Mouse (Mus musculus) CH12.LX (cell line): ENCODE results near the gene Agtr1a.

Source experiments
- BHLHE40 ChIP-seq: IDR thresholded peaks from 2 replicates; pipeline ENCODE4 v1.6.1; 2011; ENCODE audit warnings: mild to moderate bottlenecking, low read depth, low read length, improper control_type of control experiment
- CHD1 ChIP-seq: IDR thresholded peaks from 2 replicates; pipeline ENCODE4 v1.6.1; 2012; ENCODE audit warnings: low read depth, low read length, improper control_type of control experiment, inconsistent platforms
- CTCF ChIP-seq, 2 experiments: IDR thresholded peaks in 1 of 2; conservative IDR thresholded peaks in 1 of 2; 2 replicates each; pipeline ENCODE4 v1.5.1; 2011 to 2012; ENCODE audit warnings: low read depth in 2 of 2, low read length in 2 of 2, improper control_type of control experiment in 1 of 2, inconsistent platforms in 1 of 2, mild to moderate bottlenecking in 1 of 2, moderate library complexity in 1 of 2
- E2F4 ChIP-seq: IDR thresholded peaks from 2 replicates; pipeline ENCODE4 v1.6.1; 2011; ENCODE audit warnings: low read depth, low read length, improper control_type of control experiment; ENCODE audit not compliant: insufficient replicate concordance
- HCFC1 ChIP-seq: IDR thresholded peaks from 2 replicates; pipeline ENCODE4 v1.6.1; 2012; ENCODE audit warnings: low read depth, mild to moderate bottlenecking, inconsistent platforms, low read length, improper control_type of control experiment
- JUND ChIP-seq: conservative IDR thresholded peaks from 2 replicates; pipeline ENCODE4 v1.6.1; 2011; ENCODE audit warnings: low read depth, low read length, improper control_type of control experiment
- MEF2A ChIP-seq: IDR thresholded peaks from 2 replicates; pipeline ENCODE4 v1.6.1; 2014; ENCODE audit warnings: low read depth, mild to moderate bottlenecking, inconsistent platforms, low read length, improper control_type of control experiment, borderline replicate concordance
- MXI1 ChIP-seq: IDR thresholded peaks from 2 replicates; pipeline ENCODE4 v1.6.1; 2011; ENCODE audit warnings: mild to moderate bottlenecking, low read depth, low read length, improper control_type of control experiment
- MYC ChIP-seq: IDR thresholded peaks from 2 replicates; pipeline ENCODE4 v1.6.1; 2011; ENCODE audit warnings: low read depth, mild to moderate bottlenecking, improper control_type of control experiment, low read length
- POLR2A ChIP-seq: IDR thresholded peaks from 2 replicates; pipeline ENCODE4 v1.6.1; 2011; ENCODE audit warnings: low read depth, mild to moderate bottlenecking, improper control_type of control experiment, low read length
- POLR2AphosphoS2 ChIP-seq: IDR thresholded peaks from 2 replicates; pipeline ENCODE4 v1.6.1; 2011; ENCODE audit warnings: low read depth, low read length, improper control_type of control experiment
- RAD21 ChIP-seq: IDR thresholded peaks from 2 replicates; pipeline ENCODE4 v1.6.1; 2011; ENCODE audit warnings: low read depth, mild to moderate bottlenecking, low read length, improper control_type of control experiment, moderate library complexity
- USF1 ChIP-seq: IDR thresholded peaks from 2 replicates; pipeline ENCODE4 v1.6.1; 2014; ENCODE audit warnings: low read depth, mild to moderate bottlenecking, inconsistent platforms, low read length, improper control_type of control experiment

DNA sequence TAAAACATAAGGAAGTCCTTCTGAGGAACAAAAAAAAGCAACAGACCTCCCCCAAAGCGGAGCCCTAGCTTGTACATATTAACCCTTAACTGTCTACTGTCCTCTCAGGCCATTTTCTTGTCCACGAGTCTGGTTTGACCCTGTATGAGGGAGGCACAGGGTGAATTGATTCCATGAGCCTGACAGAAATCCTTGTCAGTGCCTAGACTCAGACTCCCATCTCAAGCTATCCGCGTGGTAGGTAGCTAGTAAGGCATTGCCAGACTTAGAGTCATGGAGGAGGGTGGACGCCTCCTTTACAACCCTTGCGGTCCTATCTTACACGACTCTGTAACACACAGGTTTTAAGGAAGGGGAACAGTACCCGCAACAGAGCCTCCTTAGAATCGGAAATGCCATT lies 28.5 kb downstream of the Agtr1a start:
- TF ChIP-seq POLR2A (no peak), E2F4 (no peak), USF1 (no peak), JUND (no peak), HCFC1 (no peak), BHLHE40 (no peak), RAD21 (no peak), CTCF (conservative IDR thresholded peaks at IDR 0.05 in 1 of 2, IDR thresholded peaks at IDR 0.05 in 1 of 2; ENCODE audit: low read depth in 2 of 2, low read length in 2 of 2) (no peak), MYC (no peak), MEF2A (no peak), CHD1 (no peak), POLR2AphosphoS2 (no peak), MXI1 (no peak)
